Mouse (Mus musculus) CH12.LX (cell line): ENCODE results near the gene Grhl1.

ENCODE experiments used
- CTCF ChIP-seq, 2 experiments: IDR thresholded peaks in 1 of 2; conservative IDR thresholded peaks in 1 of 2; 2 replicates each; pipeline ENCODE4 v1.5.1; 2011 to 2012; ENCODE audit warnings: low read depth in 2 of 2, low read length in 2 of 2, improper control_type of control experiment in 1 of 2, inconsistent platforms in 1 of 2, mild to moderate bottlenecking in 1 of 2, moderate library complexity in 1 of 2
- MXI1 ChIP-seq: IDR thresholded peaks from 2 replicates; pipeline ENCODE4 v1.6.1; 2011; ENCODE audit warnings: mild to moderate bottlenecking, low read depth, low read length, improper control_type of control experiment
- ZC3H11A ChIP-seq: IDR thresholded peaks from 2 replicates; pipeline ENCODE4 v1.6.1; 2012; ENCODE audit warnings: low read depth, mild to moderate bottlenecking, inconsistent platforms, low read length, improper control_type of control experiment

GRCm38 (mm10) chr12:24580452-24580851 is 8.4 kb downstream of the Grhl1 start:
- TF ChIP-seq MXI1 = no peak
- TF ChIP-seq CTCF (conservative IDR thresholded peaks at IDR 0.05 in 1 of 2, IDR thresholded peaks at IDR 0.05 in 1 of 2; ENCODE audit: low read depth in 2 of 2, low read length in 2 of 2) = no peak
- TF ChIP-seq ZC3H11A = no peak
